Mouse (Mus musculus): ENCODE results near the gene Rnaseh2b.

DNA sequence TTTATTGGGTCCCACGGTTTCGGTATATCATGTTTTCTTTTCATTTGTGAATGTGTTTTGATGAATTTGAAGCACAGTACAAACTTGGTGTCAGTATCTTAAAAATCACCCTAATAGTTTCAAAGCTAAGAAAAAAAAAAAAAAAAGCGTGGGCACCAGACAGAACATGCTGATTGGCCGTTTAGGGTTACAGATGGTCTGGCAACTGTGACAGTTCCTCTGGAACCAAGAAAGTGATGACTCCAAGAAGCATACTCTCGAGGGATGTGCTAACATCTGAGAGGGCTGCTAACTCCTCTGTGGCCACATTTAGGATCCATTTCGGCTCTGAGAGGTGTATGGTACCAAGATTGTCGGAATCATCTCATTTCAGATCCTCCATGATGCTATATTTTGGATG is 62.8 kb downstream of the Rnaseh2b start:
- TF ChIP-seq CTCF (IDR thresholded peaks at IDR 0.05; ENCODE audit: low read depth, low read length) (no peak), TAL1 (conservative IDR thresholded peaks at IDR 0.05; ENCODE audit: low read depth, low read length) (no peak), GATA2 (IDR thresholded peaks at IDR 0.05; ENCODE audit: borderline replicate concordance, low read depth, low read length) (no peak), GATA1 (IDR thresholded peaks at IDR 0.05; ENCODE audit: borderline replicate concordance, low read length) (no peak), POLR2AphosphoS5 (IDR thresholded peaks at IDR 0.05; ENCODE audit: insufficient replicate concordance, low read depth, low read length) (no peak)
